Mouse (Mus musculus) liver, embryonic 13.5 days (tissue): Measurements from ENCODE around the gene Olfr1191-ps1. TPM values are rescaled to one million over a fixed set of nuclear protein-coding genes. Genes with fewer than 3 reads are reported as not detected.
"Not testable (repeated sequence)": the region's sequence is repeated elsewhere in the genome, so short reads cannot be mapped to it uniquely, and the experiment has no call there.

Experiments
- ATAC-seq: fragments of 200-750 bp; cut with Nextera tagmentation; 2 replicates; pipeline ENCODE4 v1.8.0; 2017; ENCODE audit warnings: low read depth, mild to moderate bottlenecking, moderate number of reproducible peaks, moderate library complexity
- DNase-seq: peaks from one replicate; pipeline ENCODE4 v3.0.0; 2022
- H3K27ac ChIP-seq: fragments of 300-500 bp; sonication (generic); 2 replicates; pipeline ENCODE4 v1.5.1; 2015; ENCODE audit warnings: moderate library complexity, mild to moderate bottlenecking, inconsistent platforms
- H3K27me3 ChIP-seq: fragments of 300-500 bp; sonication (generic); 2 replicates; pipeline ENCODE4 v1.6.1; 2015; ENCODE audit warnings: mild to moderate bottlenecking, inconsistent platforms
- H3K36me3 ChIP-seq: fragments of 300-500 bp; sonication (generic); 2 replicates; pipeline ENCODE4 v1.6.1; 2015; ENCODE audit warnings: mild to moderate bottlenecking, inconsistent platforms
- H3K4me1 ChIP-seq: fragments of 300-500 bp; sonication (generic); replicated peaks from 2 replicates; pipeline ENCODE4 v1.6.1; 2015; ENCODE audit warnings: inconsistent platforms
- H3K4me2 ChIP-seq: fragments of 300-500 bp; sonication (generic); 2 replicates; pipeline ENCODE4 v1.6.1; 2015; ENCODE audit warnings: inconsistent platforms, mild to moderate bottlenecking, moderate library complexity
- H3K4me3 ChIP-seq: fragments of 300-500 bp; sonication (generic); replicated peaks from 2 replicates; pipeline ENCODE4 v1.5.1; 2015; ENCODE audit warnings: mild to moderate bottlenecking, inconsistent platforms
- H3K9ac ChIP-seq: fragments of 300-500 bp; sonication (generic); 2 replicates; pipeline ENCODE4 v1.6.1; 2015; ENCODE audit warnings: mild to moderate bottlenecking, inconsistent platforms
- H3K9me3 ChIP-seq: fragments of 300-500 bp; sonication (generic); replicated peaks from 2 replicates; pipeline ENCODE4 v1.6.1; 2016; ENCODE audit warnings: inconsistent platforms
- WGBS: fragments of 180-500 bp; shearing (Covaris S2); methylation state at CpG from one replicate; pipeline ENCODE4 v1.1.7; 2015; ENCODE audit not compliant: insufficient replicate concordance; 5-methylcytosine and 5-hydroxymethylcytosine counted together
- polyA plus RNA-seq: library from polyadenylated mRNA; unstranded; fragments of >200 nt; fragmentation: Nextera tagmentation; extraction: Ambion mirVana; gene quantifications from 2 replicates; pipeline ENCODE4 v1.2.1, GENCODE M21; 2015

Gene Olfr1191-ps1
- not detected in 2 replicates for polyA plus RNA-seq

GRCm38 (mm10) chr2:88640242-88640641, at the start of gene Olfr1191-ps1:
Gene Olfr1191-ps1, plus strand, starts transcription at chr2:88640542.
- not testable (repeated sequence) for H3K9me3 ChIP-seq, H3K4me1 ChIP-seq, H3K4me3 ChIP-seq, H3K9ac ChIP-seq, H3K4me2 ChIP-seq, DNase-seq, H3K36me3 ChIP-seq, ATAC-seq, H3K27ac ChIP-seq, H3K27me3 ChIP-seq
- 81% methylated on average over 1 of the region's 1 CpGs for WGBS

- no peak for ATAC-seq
- H3K27me3 ChIP-seq: no peaks in the 10 kb centered on the region
- no peak for DNase-seq
- 16% methylated on average over 1 of the region's 1 CpGs for WGBS
- no peaks in the 10 kb centered on the region for H3K4me1 ChIP-seq
- H3K4me2 ChIP-seq: no peak within 1 kb of the TSS
- no peaks in the 10 kb centered on the region for H3K9me3 ChIP-seq
- no peak within 1 kb of the TSS for H3K9ac ChIP-seq
- H3K27ac ChIP-seq: no peak within 1 kb of the TSS
- no peaks in the 10 kb centered on the region for H3K36me3 ChIP-seq
- H3K4me3 ChIP-seq: no peak within 1 kb of the TSS
Measured at GRCm38 (mm10) chr2:88648209-88648608, 7.9 kb downstream of the Olfr1191-ps1 start, which contains the start of gene Olfr1192-ps1. Gene Olfr1192-ps1, plus strand, starts transcription at chr2:88648509.

- not testable (repeated sequence) for ATAC-seq, DNase-seq, H3K9ac ChIP-seq, H3K4me2 ChIP-seq, H3K27ac ChIP-seq, H3K9me3 ChIP-seq, H3K4me3 ChIP-seq, H3K36me3 ChIP-seq, H3K4me1 ChIP-seq, H3K27me3 ChIP-seq
Measured at GRCm38 (mm10) chr2:88675328-88675727, 35.0 kb downstream of the Olfr1191-ps1 start, which contains the start of gene Olfr1193. Gene Olfr1193, plus strand, starts transcription at chr2:88675628.

- H3K36me3 ChIP-seq: no peaks in the 10 kb centered on the region
- no peak for DNase-seq
- H3K4me1 ChIP-seq: no peaks in the 10 kb centered on the region
- H3K4me3 ChIP-seq: no peak within 1 kb of the TSS
- no peak within 1 kb of the TSS for H3K4me2 ChIP-seq
- ATAC-seq: no peak
- H3K27me3 ChIP-seq: no peaks in the 10 kb centered on the region
- no peak within 1 kb of the TSS for H3K9ac ChIP-seq
- H3K9me3 ChIP-seq: no peaks in the 10 kb centered on the region
- no peak within 1 kb of the TSS for H3K27ac ChIP-seq
Measured at GRCm38 (mm10) chr2:88689087-88689486, 48.7 kb downstream of the Olfr1191-ps1 start, which contains the start of gene Olfr1195. Gene Olfr1195, minus strand, starts transcription at chr2:88689187.

Other genes with a start within 250 kb of the Olfr1191-ps1 start
- gene Olfr1179, start 234.1 kb upstream of the Olfr1191-ps1 start, polyA plus RNA-seq: not detected in 2 replicates
- gene Olfr1180, start 221.4 kb upstream of the Olfr1191-ps1 start, polyA plus RNA-seq: not detected in 2 replicates
- gene Olfr1181, start 214.4 kb upstream of the Olfr1191-ps1 start, polyA plus RNA-seq: not detected in 2 replicates
- not detected in 2 replicates for gene Gm13757, start 191.4 kb upstream of the Olfr1191-ps1 start, polyA plus RNA-seq
- not detected in 2 replicates for gene Olfr1183, start 185.7 kb upstream of the Olfr1191-ps1 start, polyA plus RNA-seq
- gene Olfr1184, start 156.9 kb upstream of the Olfr1191-ps1 start, polyA plus RNA-seq: not detected in 2 replicates
- gene Olfr1185-ps1, start 147.2 kb upstream of the Olfr1191-ps1 start, polyA plus RNA-seq: not detected in 2 replicates
- gene Olfr1186, start 122.0 kb upstream of the Olfr1191-ps1 start, polyA plus RNA-seq: not detected in 2 replicates
- not detected in 2 replicates for gene Olfr1188, start 83.6 kb upstream of the Olfr1191-ps1 start, polyA plus RNA-seq
- gene Olfr1189, start 54.1 kb upstream of the Olfr1191-ps1 start, polyA plus RNA-seq: not detected in 2 replicates
- gene Olfr1192-ps1, start 8.0 kb downstream of the Olfr1191-ps1 start, polyA plus RNA-seq: not detected in 2 replicates
- not detected in 2 replicates for gene Olfr1193, start 35.1 kb downstream of the Olfr1191-ps1 start, polyA plus RNA-seq
- not detected in 2 replicates for gene Olfr1195, start 48.6 kb downstream of the Olfr1191-ps1 start, polyA plus RNA-seq
- gene Olfr1196, start 64.1 kb downstream of the Olfr1191-ps1 start, polyA plus RNA-seq: not detected in 2 replicates
- not detected in 2 replicates for gene Olfr1197, start 91.8 kb downstream of the Olfr1191-ps1 start, polyA plus RNA-seq
- not detected in 2 replicates for gene Olfr1198, start 110.8 kb downstream of the Olfr1191-ps1 start, polyA plus RNA-seq
- gene Olfr1199, start 119.9 kb downstream of the Olfr1191-ps1 start, polyA plus RNA-seq: not detected in 2 replicates
- not detected in 2 replicates for gene Olfr1200, start 129.9 kb downstream of the Olfr1191-ps1 start, polyA plus RNA-seq
- not detected in 2 replicates for gene Olfr1201, start 152.5 kb downstream of the Olfr1191-ps1 start, polyA plus RNA-seq
- gene Olfr1202, start 174.0 kb downstream of the Olfr1191-ps1 start, polyA plus RNA-seq: not detected in 2 replicates
- not detected in 2 replicates for gene Olfr1205, start 189.2 kb downstream of the Olfr1191-ps1 start, polyA plus RNA-seq
- gene Olfr1204, start 208.8 kb downstream of the Olfr1191-ps1 start, polyA plus RNA-seq: not detected in 2 replicates
- not detected in 2 replicates for gene Olfr1206, start 222.7 kb downstream of the Olfr1191-ps1 start, polyA plus RNA-seq